Mouse (Mus musculus): Measurements from ENCODE around the gene Matn3. TPM values are rescaled to one million over a fixed set of nuclear protein-coding genes. Genes with fewer than 3 reads are reported as not detected.

Matn3 gene
- polyA plus RNA-seq, 1 experiment, result not detected

DNA sequence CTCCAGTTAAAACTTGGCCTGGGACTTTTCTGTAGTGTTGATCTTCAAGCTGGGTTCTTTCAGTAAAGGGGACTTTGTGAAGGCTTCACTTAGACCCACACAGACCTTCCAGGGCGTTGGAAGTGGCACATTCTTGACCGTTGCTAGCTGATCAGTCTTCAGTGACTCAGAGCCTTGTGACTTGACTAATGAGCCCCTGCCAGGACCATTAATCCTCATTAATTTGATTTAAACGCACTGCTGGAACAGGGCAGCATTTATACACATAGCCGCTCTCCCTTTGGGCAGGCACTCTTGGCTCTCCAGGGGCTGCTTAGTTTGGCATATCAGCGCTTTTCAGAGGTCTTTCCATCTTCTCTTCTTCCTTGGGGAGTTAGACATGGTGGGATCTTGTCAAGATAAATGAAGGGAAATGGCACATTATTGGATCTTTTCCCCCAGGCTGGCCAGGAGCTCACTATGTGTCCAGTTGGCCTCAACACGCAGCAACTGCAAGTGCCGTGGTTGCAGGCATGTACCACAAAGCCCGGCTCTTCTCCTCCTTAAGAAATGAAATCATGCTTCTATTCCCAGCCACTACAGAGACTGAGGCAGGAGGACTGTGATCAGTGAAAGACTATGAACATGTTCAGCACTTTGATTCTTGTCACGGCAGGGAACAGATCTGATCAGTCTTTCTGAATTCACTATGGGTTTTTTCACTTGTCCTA lies 14.0 kb downstream of the Matn3 start:
- H3K4me1 ChIP-seq (ENCODE audit: control insufficient read depth, insufficient read depth, insufficient read length, low read length), result no peaks in the 10 kb centered on the region
- no peak overlapping the region for H3K4me3 ChIP-seq (ENCODE audit: insufficient read depth, low read depth, low read length)
- H3K27ac ChIP-seq (replicated peaks; ENCODE audit: low read depth, low read length), result no peak overlapping the region

GRCm38 (mm10) chr12:8969828-8970227 lies 22.1 kb downstream of the Matn3 start:
- H3K27ac ChIP-seq (replicated peaks; ENCODE audit: low read depth, low read length), result peak overlapping the region; percentile 37
- peaks cover 2% of the 10 kb centered on the region; the same call in 1 of the 2 replicates for H3K4me1 ChIP-seq (ENCODE audit: control insufficient read depth, insufficient read depth, insufficient read length, low read length)
- no peak overlapping the region for H3K4me3 ChIP-seq (ENCODE audit: insufficient read depth, low read depth, low read length)

GRCm38 (mm10) chr12:8973820-8974465 lies 26.2 kb downstream of the Matn3 start, which contains the start of gene Wdr35:
Gene Wdr35, plus strand, starts transcription at chr12:8973892.
- peak within 1 kb of the TSS; percentile 76 for H3K4me3 ChIP-seq (ENCODE audit: insufficient read depth, low read depth, low read length)
- H3K4me1 ChIP-seq (ENCODE audit: control insufficient read depth, insufficient read depth, insufficient read length, low read length), result peaks cover 2% of the 10 kb centered on the region; the same call in 1 of the 2 replicates
- peak within 1 kb of the TSS; percentile 56; the same call in 1 of the 2 replicates for H3K27ac ChIP-seq (replicated peaks; ENCODE audit: low read depth, low read length)

GRCm38 (mm10) chr12:8975076-8975475 lies 27.3 kb downstream of the Matn3 start:
- Histone ChIP-seq H3K4me1 (ENCODE audit: control insufficient read depth, insufficient read depth, insufficient read length, low read length) (peaks cover 2% of the 10 kb centered on the region; the same call in 1 of the 2 replicates), H3K4me3 (ENCODE audit: insufficient read depth, low read depth, low read length) (no peak overlapping the region), H3K27ac (replicated peaks; ENCODE audit: low read depth, low read length) (no peak overlapping the region)

- H3K4me3 ChIP-seq (ENCODE audit: insufficient read depth, low read depth, low read length), result no peak overlapping the region; the same call in 1 of the 2 replicates
- H3K4me1 ChIP-seq (ENCODE audit: control insufficient read depth, insufficient read depth, insufficient read length, low read length), result peaks cover 2% of the 10 kb centered on the region; the same call in 1 of the 2 replicates
Observed at GRCm38 (mm10) chr12:8993231-8993630, 45.5 kb downstream of the Matn3 start.

GRCm38 (mm10) chr12:8998318-8998717 lies 50.6 kb downstream of the Matn3 start:
- peaks cover under 1% of the 10 kb centered on the region; the same call in 1 of the 2 replicates for H3K4me1 ChIP-seq (ENCODE audit: control insufficient read depth, insufficient read depth, insufficient read length, low read length)
- no peak overlapping the region for H3K4me3 ChIP-seq (ENCODE audit: insufficient read depth, low read depth, low read length)
- H3K27ac ChIP-seq (replicated peaks; ENCODE audit: low read depth, low read length), result no peak overlapping the region

More at GRCm38 (mm10) chr12:8993231-8993630, 45.5 kb downstream of the Matn3 start:
- no peak overlapping the region for H3K27ac ChIP-seq (replicated peaks; ENCODE audit: low read depth, low read length)

DNA sequence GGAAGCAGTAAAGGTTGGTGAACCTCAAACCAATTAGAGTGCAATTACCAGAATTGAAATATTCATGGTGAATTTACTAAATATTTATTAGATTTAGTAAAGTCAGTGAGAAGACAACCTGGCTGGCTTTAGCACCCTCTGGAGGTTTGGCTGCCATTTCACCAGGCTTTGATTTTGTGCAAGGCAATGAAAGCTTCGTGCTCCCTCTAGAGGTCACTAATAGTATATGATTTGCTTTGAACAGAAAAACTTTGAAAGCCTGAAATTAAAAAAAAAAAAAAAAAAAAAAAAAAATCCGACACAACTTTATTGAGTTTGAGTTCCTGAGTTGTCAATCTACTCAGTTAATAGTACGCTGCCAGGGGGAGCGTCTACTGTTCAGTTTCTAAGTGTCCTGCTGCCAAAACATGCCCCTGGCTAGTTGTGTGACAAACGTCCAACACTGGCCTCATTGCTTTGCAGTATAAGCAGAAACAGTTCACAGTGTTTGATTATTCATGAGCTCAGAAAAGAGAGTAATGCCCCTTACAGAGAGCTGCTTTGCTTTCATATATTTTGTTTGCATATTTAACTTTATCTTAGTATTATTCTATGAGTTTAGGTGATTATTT lies 54.4 kb downstream of the Matn3 start:
- Histone ChIP-seq H3K4me1 (ENCODE audit: control insufficient read depth, insufficient read depth, insufficient read length, low read length) (no peaks in the 10 kb centered on the region), H3K4me3 (ENCODE audit: insufficient read depth, low read depth, low read length) (no peak overlapping the region), H3K27ac (replicated peaks; ENCODE audit: low read depth, low read length) (no peak overlapping the region)

DNA sequence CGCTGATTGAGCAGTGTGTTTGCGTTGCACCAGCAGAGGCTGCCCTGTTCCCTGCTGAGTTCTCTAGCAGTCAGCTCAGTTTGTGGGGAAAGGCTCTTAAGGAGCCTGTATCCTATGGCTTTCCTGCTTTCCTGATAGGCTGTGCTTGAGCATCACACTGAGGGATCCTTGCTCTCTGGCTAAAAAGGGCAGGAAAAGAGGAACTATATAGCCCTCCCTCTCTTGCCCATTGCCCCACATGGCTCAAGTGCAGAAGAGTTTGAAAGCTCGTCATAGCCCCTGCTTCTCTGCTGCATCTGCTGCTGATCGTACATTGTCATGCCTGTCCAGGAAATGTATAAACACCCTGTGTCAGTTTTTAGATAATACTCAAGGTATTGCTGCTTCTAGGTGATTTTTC lies 59.4 kb downstream of the Matn3 start:
- H3K4me1 ChIP-seq (ENCODE audit: control insufficient read depth, insufficient read depth, insufficient read length, low read length), result no peaks in the 10 kb centered on the region
- H3K27ac ChIP-seq (replicated peaks; ENCODE audit: low read depth, low read length), result no peak overlapping the region
- H3K4me3 ChIP-seq (ENCODE audit: insufficient read depth, low read depth, low read length), result no peak overlapping the region

GRCm38 (mm10) chr12:9007811-9008210 lies 60.1 kb downstream of the Matn3 start:
- no peak overlapping the region for H3K4me3 ChIP-seq (ENCODE audit: insufficient read depth, low read depth, low read length)
- no peaks in the 10 kb centered on the region for H3K4me1 ChIP-seq (ENCODE audit: control insufficient read depth, insufficient read depth, insufficient read length, low read length)
- no peak overlapping the region for H3K27ac ChIP-seq (replicated peaks; ENCODE audit: low read depth, low read length)

GRCm38 (mm10) chr12:9010311-9010710 lies 62.6 kb downstream of the Matn3 start:
- no peak overlapping the region for H3K4me3 ChIP-seq (ENCODE audit: insufficient read depth, low read depth, low read length)
- H3K27ac ChIP-seq (replicated peaks; ENCODE audit: low read depth, low read length), result no peak overlapping the region
- no peaks in the 10 kb centered on the region for H3K4me1 ChIP-seq (ENCODE audit: control insufficient read depth, insufficient read depth, insufficient read length, low read length)

- Histone ChIP-seq H3K4me1 (ENCODE audit: control insufficient read depth, insufficient read depth, insufficient read length, low read length) (no peaks in the 10 kb centered on the region), H3K4me3 (ENCODE audit: insufficient read depth, low read depth, low read length) (no peak overlapping the region), H3K27ac (replicated peaks; ENCODE audit: low read depth, low read length) (no peak overlapping the region)
Observed at GRCm38 (mm10) chr12:9016376-9016775, 68.6 kb downstream of the Matn3 start.

DNA sequence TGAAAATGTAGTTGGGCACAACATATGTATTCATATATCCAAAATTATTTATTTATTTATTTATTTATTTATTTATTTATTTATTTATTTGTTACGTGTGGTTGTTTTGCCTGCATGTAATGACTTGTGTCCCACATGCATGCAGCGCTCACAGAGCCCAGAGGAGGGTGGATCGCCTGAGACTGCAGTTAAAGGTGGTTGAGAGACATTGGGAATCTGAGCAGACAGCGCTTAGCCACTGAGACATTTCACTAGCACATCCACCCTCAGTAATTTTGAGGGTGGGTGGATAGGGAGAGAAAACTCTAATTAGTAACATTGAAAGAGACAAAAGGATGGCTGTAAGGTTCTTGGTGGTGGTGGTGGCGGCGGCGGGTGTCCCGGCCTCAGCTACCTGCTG lies 72.7 kb downstream of the Matn3 start:
- Histone ChIP-seq H3K4me1 (ENCODE audit: control insufficient read depth, insufficient read depth, insufficient read length, low read length) (no peaks in the 10 kb centered on the region), H3K4me3 (ENCODE audit: insufficient read depth, low read depth, low read length) (no peak overlapping the region), H3K27ac (replicated peaks; ENCODE audit: low read depth, low read length) (no peak overlapping the region)

DNA sequence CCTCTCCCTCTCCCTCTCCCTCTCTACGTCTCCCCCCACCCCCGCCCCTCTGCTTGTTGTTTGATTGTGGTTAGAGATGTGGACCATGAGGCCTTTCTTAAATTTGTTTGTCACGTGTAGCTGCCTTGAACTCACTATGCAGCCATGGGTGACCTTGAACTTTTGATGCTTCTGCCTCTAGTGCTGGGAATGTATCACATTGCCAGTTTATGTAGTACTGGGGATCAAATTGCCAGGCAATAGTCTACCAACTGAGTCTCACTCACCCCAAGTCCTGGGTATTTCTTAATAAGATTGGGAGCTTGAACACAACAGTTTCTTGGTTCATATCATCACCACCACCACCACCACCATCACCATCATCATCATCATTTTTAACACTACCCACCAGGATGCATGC lies 73.3 kb downstream of the Matn3 start:
- no peak overlapping the region for H3K27ac ChIP-seq (replicated peaks; ENCODE audit: low read depth, low read length)
- no peaks in the 10 kb centered on the region for H3K4me1 ChIP-seq (ENCODE audit: control insufficient read depth, insufficient read depth, insufficient read length, low read length)
- no peak overlapping the region for H3K4me3 ChIP-seq (ENCODE audit: insufficient read depth, low read depth, low read length)

All from brown adipose tissue, adult 24 weeks (tissue).